Mouse (Mus musculus): ENCODE measurements around the gene Fgd6.
A peak's percentile ranks its signal among the peaks of the same experiment; 100 is the strongest.

Gene Fgd6

GRCm38 (mm10) chr10:94097081-94097845 is 61.5 kb downstream of the Fgd6 start:
- DNase-seq, result no peak

GRCm38 (mm10) chr10:94098100-94098499 is 62.3 kb downstream of the Fgd6 start:
- no peak for DNase-seq

GRCm38 (mm10) chr10:94105498-94105897 is 69.7 kb downstream of the Fgd6 start:
- DNase-seq, result no peak

- no peak for DNase-seq
These were observed 71.4 kb downstream of the Fgd6 start for GRCm38 (mm10) chr10:94107168-94107567.

GRCm38 (mm10) chr10:94107607-94108006 is 71.8 kb downstream of the Fgd6 start:
- no peak for DNase-seq

GRCm38 (mm10) chr10:94108791-94109190 is 73.0 kb downstream of the Fgd6 start:
- no peak for DNase-seq

GRCm38 (mm10) chr10:94110834-94111754 is 75.3 kb downstream of the Fgd6 start:
- no peak for DNase-seq

GRCm38 (mm10) chr10:94112207-94112606 is 76.4 kb downstream of the Fgd6 start:
- DNase-seq, result no peak

GRCm38 (mm10) chr10:94115893-94116599 is 80.2 kb downstream of the Fgd6 start:
- peak; percentile 85 to 86 for DNase-seq

GRCm38 (mm10) chr10:94116781-94117340 is 81.1 kb downstream of the Fgd6 start:
- DNase-seq, result no peak

- no peak for DNase-seq
These were observed 82.1 kb downstream of the Fgd6 start for GRCm38 (mm10) chr10:94117916-94118315.

GRCm38 (mm10) chr10:94118993-94119392 is 83.2 kb downstream of the Fgd6 start:
- DNase-seq, result no peak

- DNase-seq, result no peak
These were observed 84.9 kb downstream of the Fgd6 start for GRCm38 (mm10) chr10:94120676-94121075.

GRCm38 (mm10) chr10:94122595-94122994 is 86.8 kb downstream of the Fgd6 start:
- DNase-seq, result no peak

GRCm38 (mm10) chr10:94123581-94123980 is 87.8 kb downstream of the Fgd6 start:
- DNase-seq, result no peak

GRCm38 (mm10) chr10:94124376-94124775 is 88.6 kb downstream of the Fgd6 start:
- DNase-seq, result peak in 1 of 2 experiments; percentile 31

- peak; percentile 86 to 89 for DNase-seq
These were observed 93.9 kb downstream of the Fgd6 start for GRCm38 (mm10) chr10:94129680-94130119.

GRCm38 (mm10) chr10:94133081-94133480 is 97.3 kb downstream of the Fgd6 start:
- DNase-seq, result peak; percentile 55 to 56

- no peak for DNase-seq
These were observed 97.9 kb downstream of the Fgd6 start for GRCm38 (mm10) chr10:94133674-94134073.

GRCm38 (mm10) chr10:94134535-94135390 is 99.0 kb downstream of the Fgd6 start:
- no peak for DNase-seq

GRCm38 (mm10) chr10:94138890-94139482 is 103.2 kb downstream of the Fgd6 start:
- DNase-seq, result no peak

All from cerebellum, adult 18-20 months (tissue).